Mouse (Mus musculus) frontal cortex, postnatal 25 days (tissue): ENCODE measurements around the gene Plekhg3.

Source experiments
- DNase-seq, 2 experiments: peaks; one replicate each; pipeline ENCODE4 v3.0.0; 2022; ENCODE audit warnings: low spot score in 2 of 2

Gene Plekhg3

GRCm38 (mm10) chr12:76619847-76620246 is 89.2 kb downstream of the Plekhg3 start:
- no peak for DNase-seq

- DNase-seq, result no peak
Observed at GRCm38 (mm10) chr12:76623374-76623773, 92.7 kb downstream of the Plekhg3 start.
